Mouse (Mus musculus) cerebellum, postnatal 25 days (tissue): ENCODE results near the gene Slc24a3.

ENCODE experiments used
- DNase-seq, 2 experiments: peaks; one replicate each; pipeline ENCODE4 v3.0.0; 2021; ENCODE audit warnings: mixed read lengths in 2 of 2

The Slc24a3 gene

GRCm38 (mm10) chr2:145691367-145692009, 523.9 kb downstream of the Slc24a3 start:
- DNase-seq = no peak
